Mouse (Mus musculus): Measurements from ENCODE around the gene 4930595D18Rik.

DNA sequence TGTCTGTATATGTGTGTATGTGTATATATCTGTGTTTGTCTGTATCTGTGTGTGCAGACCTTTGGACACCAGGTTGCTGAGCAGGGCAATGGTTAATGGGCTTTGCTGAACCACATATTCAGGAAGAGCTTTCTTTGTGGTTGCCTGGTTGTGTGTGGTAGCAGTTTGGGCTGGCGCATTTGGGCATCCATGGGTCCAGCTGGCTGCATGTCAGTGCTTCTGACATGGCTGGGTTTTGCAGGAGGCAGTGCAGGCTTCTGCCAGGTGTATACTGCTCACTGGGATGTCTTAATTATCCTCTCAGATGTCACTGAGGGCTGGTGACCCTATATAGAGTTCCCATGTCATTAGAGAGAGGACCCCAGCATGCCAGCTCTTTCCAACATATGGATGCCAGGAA, 28.5 kb downstream of the 4930595D18Rik start:
- TF ChIP-seq CTCF (IDR thresholded peaks at IDR 0.05; ENCODE audit: insufficient read depth, low read length) (no peak), POLR2A (IDR thresholded peaks at IDR 0.05; ENCODE audit: borderline replicate concordance, extremely low read depth, low read depth, low read length) (no peak)

Measured in lung, adult 2 months (tissue).